Comparison of ENCODE assay signal across 8 mouse cellular contexts in genomic region chr7:140154218-140154927, GRCm38 (mm10). TPM values are rescaled to one million over a fixed set of nuclear protein-coding genes. Genes with fewer than 3 reads are reported as not detected.
DNase-seq lines count a peak whose midpoint lies in the region; ATAC-seq and TF ChIP-seq lines count a peak whose summit lies in the region.

Sprn (minus strand) TSS chr7:140154877.

- H3K27ac ChIP-seq in ES-E14 (ENCODE audit: insufficient read depth, low read depth, low read length, poor library complexity, severe bottlenecking), result no peak within 1 kb of the TSS
- peak within 1 kb of the TSS; percentile 91 for H3K27ac ChIP-seq in cerebellum, adult 2 months (ENCODE audit: insufficient read depth, low read length)
- H3K27ac ChIP-seq in forebrain, postnatal 0 days (ENCODE audit: low read depth, low read length), result peak within 1 kb of the TSS; percentile 83

- no peak within 1 kb of the TSS for H3K9ac ChIP-seq in ES-E14 (ENCODE audit: insufficient read depth, low read depth, low read length, poor library complexity, severe bottlenecking)
- H3K9ac ChIP-seq in forebrain, postnatal 0 days, result peak within 1 kb of the TSS; percentile 83

- no peaks in the 10 kb centered on the region for H3K9me3 ChIP-seq in ES-E14 (ENCODE audit: control insufficient read depth, insufficient read depth, low read depth, low read length)
- H3K9me3 ChIP-seq in forebrain, postnatal 0 days (ENCODE audit: low read length), result no peaks in the 10 kb centered on the region

- in situ Hi-C loops in ES-E14 (cut with MboI; ENCODE audit: low sequenced_read_pairs in 2 of 2, unreplicated experiment in 2 of 2), result no loop called here

- H3K27me3 ChIP-seq in cerebellum, adult 2 months (ENCODE audit: control insufficient read depth, insufficient read depth, low read length), result no peaks in the 10 kb centered on the region
- no peaks in the 10 kb centered on the region for H3K27me3 ChIP-seq in forebrain, postnatal 0 days (ENCODE audit: insufficient read depth, low read length)

- H3K4me2 ChIP-seq in forebrain, postnatal 0 days (ENCODE audit: low read depth), result peak within 1 kb of the TSS; percentile 73

- H3K4me3 ChIP-seq in ES-E14 (ENCODE audit: insufficient read depth in 1 of 2, low read depth in 1 of 2, low read length in 2 of 2, poor library complexity in 1 of 2, severe bottlenecking in 1 of 2), result peak within 1 kb of the TSS; percentile 10 to 58
- peak within 1 kb of the TSS; percentile 94 for H3K4me3 ChIP-seq in cerebellum, adult 2 months (replicated peaks; ENCODE audit: insufficient read depth, low read depth, low read length)
- peak within 1 kb of the TSS; percentile 54 for H3K4me3 ChIP-seq in forebrain, postnatal 0 days (ENCODE audit: low read depth, low read length)

- TF ChIP-seq CTCF in cerebellum, adult 2 months (IDR thresholded peaks at IDR 0.05; ENCODE audit: borderline replicate concordance, insufficient read depth, low read depth, low read length), result no peak
- TF ChIP-seq CTCF in forebrain, postnatal 0 days (IDR thresholded peaks at IDR 0.05; ENCODE audit: low read depth), result no peak

- H3K4me1 ChIP-seq in ES-E14 (ENCODE audit: control insufficient read depth in 2 of 2, insufficient read depth in 2 of 2, low read length in 2 of 2, poor library complexity in 1 of 2), result peaks cover 0 to 9% of the 10 kb centered on the region in 2 experiments; a peak in 1 of 4 replicates
- peaks cover 6% of the 10 kb centered on the region; the same call in 1 of the 2 replicates for H3K4me1 ChIP-seq in cerebellum, adult 2 months (ENCODE audit: control insufficient read depth, insufficient read depth, low read length)
- peaks cover 13% of the 10 kb centered on the region for H3K4me1 ChIP-seq in forebrain, postnatal 0 days (ENCODE audit: insufficient read depth)

- 0 out of 2 replicates have a peak, but pooled peaks have one; percentile 34 for TF ChIP-seq POLR2A in cerebellum, adult 2 months (IDR thresholded peaks at IDR 0.05; ENCODE audit: borderline replicate concordance, insufficient read depth, low read length)

- 1% methylated on average over 28 of the region's 28 CpGs for WGBS in cerebellum, adult 2 months
- 2% methylated on average over 28 of the region's 28 CpGs for WGBS in forebrain, postnatal 0 days

- no peak for DNase-seq in ES-E14 (ENCODE audit: low read depth, low spot score)
- peak; percentile 79 to 81 for DNase-seq in cerebellum, adult 2 months
- DNase-seq in forebrain, postnatal 0 days, result peak; percentile 79
- DNase-seq in layer of hippocampus, postnatal 14 days (ENCODE audit: low spot score in 2 of 2), result peak; percentile 64 to 73
- peak; percentile 26 for DNase-seq in neural tube, embryonic 10.5 days (ENCODE audit: extremely low spot score, low spot score)
- DNase-seq in spleen, postnatal 36 days (ENCODE audit: low spot score in 2 of 2), result no peak
- DNase-seq in lung, postnatal 25 days (ENCODE audit: low spot score), result no peak
- DNase-seq in urinary bladder, postnatal 25 days (ENCODE audit: low spot score), result no peak

- ATAC-seq in forebrain, postnatal 0 days, result peak; percentile 91

- H3K36me3 ChIP-seq in ES-E14 (ENCODE audit: control insufficient read depth, insufficient read depth, low read length, poor library complexity, severe bottlenecking), result peaks cover 8% of the 10 kb centered on the region; the same call in 1 of the 2 replicates
- H3K36me3 ChIP-seq in forebrain, postnatal 0 days (ENCODE audit: insufficient read depth), result peaks cover 4% of the 10 kb centered on the region; the same call in 1 of the 2 replicates

TF ChIP-seq in ES-E14, 5 proteins besides CTCF, POLR2A, EP300 and RAD21:
- no peak for TF ChIP-seq MAFK (IDR thresholded peaks at IDR 0.05; ENCODE audit: insufficient read depth, low read depth, low read length)
- TF ChIP-seq HCFC1 (IDR thresholded peaks at IDR 0.05; ENCODE audit: borderline replicate concordance, insufficient read depth, low read length), result no peak
- TF ChIP-seq CHD2 (IDR thresholded peaks at IDR 0.05; ENCODE audit: low read depth, low read length), result no peak
- no peak for TF ChIP-seq ZC3H11A (IDR thresholded peaks at IDR 0.05; ENCODE audit: borderline replicate concordance, low read depth, low read length)
- TF ChIP-seq ZNF384 (IDR thresholded peaks at IDR 0.05; ENCODE audit: low read depth, low read length), result no peak

RNA-seq across cellular contexts. Expression of gene Sprn, which starts in this region (rescaled TPM):
- total RNA-seq in ES-E14 (2012; rRNA removed), result 0.27 and 0.48 TPM in 2 replicates
- 25.9 and 27.7 TPM in 2 replicates for polyA plus RNA-seq in cerebellum, adult 2 months (2012; rRNA removed)
- total RNA-seq in forebrain, postnatal 0 days (2014; rRNA removed), result 64.0 and 74.4 TPM in 2 replicates
- 32.6 and 43.5 TPM in 2 replicates for polyA plus RNA-seq in forebrain, postnatal 0 days (2015; fragmentation: Nextera tagmentation; extraction: Ambion mirVana)
- 100 to 1,000 TPM; 192 to 199 TPM for total RNA-seq in layer of hippocampus, postnatal 14 days (2021)

Comparison
In these comparisons a context has a peak if more than half of its experiments do, and no peak if none do; other contexts are left out.
1. RNA of gene Sprn (total RNA-seq): 192 to 199 TPM in layer of hippocampus, postnatal 14 days and 64.0 to 74.4 TPM in forebrain, postnatal 0 days; 0.27 to 0.48 TPM in ES-E14; every median in the first group is over 10 times any median in the second.
2. DNase-seq: peak in cerebellum, adult 2 months (2 of 2), forebrain, postnatal 0 days (single experiment), layer of hippocampus, postnatal 14 days (2 of 2) and neural tube, embryonic 10.5 days (single experiment); none in ES-E14 (single experiment), spleen, postnatal 36 days (0 of 2), lung, postnatal 25 days (single experiment) and urinary bladder, postnatal 25 days (single experiment).
3. H3K4me3 ChIP-seq: peak in every context shown above with its lines; median percentile 94 in cerebellum, adult 2 months; 54 in forebrain, postnatal 0 days; 34 in ES-E14.